ENCODE assay signal across 8 mouse cellular contexts in the genomic region with DNA sequence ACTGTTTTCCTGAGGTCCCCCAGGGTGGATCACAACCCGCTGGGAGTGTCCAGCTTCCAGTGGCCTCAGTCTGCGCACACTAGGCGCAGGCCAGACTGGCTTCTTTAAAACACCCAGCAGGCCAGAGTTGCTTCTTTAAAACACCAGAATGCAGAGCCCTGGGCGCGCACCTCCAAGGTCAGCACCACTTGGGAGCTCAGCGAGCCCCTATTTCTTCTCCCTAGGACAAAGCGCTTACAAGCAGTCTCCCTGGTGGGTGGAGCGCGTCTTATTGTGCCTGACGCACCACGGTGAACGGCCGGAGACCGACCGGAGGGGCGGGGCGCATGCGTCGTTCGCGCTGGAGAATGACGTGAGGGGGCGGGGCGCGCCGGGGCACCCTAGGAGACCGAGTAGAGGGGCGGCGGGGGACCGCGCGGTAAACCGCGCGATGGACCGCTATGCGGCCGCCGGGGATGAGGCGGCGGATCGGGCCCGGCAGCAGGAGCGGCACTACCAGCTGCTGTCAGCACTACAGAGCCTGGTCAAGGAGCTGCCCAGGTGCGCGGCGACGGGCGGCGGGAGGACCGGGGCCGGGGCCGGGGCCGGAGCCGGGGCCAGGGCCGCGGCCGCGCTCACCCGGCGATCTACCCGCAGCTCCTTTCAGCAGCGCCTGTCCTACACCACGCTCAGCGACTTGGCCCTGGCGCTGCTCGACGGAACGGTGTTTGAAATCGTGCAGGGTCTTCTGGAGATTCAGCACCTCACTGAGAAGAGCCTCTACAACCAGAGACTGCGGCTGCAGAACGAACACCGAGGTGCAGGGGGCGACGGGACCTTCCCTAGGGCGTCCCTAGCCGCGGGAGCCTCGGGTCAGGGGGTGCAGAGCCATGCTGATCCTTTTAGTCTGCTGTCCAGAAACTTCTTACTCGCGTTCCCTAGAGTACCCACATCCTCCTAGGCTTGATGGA. TPM values are rescaled to one million over a fixed set of nuclear protein-coding genes. Genes with fewer than 3 reads are reported as not detected.
DNase-seq lines count a peak whose midpoint lies in the region; ATAC-seq and TF ChIP-seq lines count a peak whose summit lies in the region.

No protein-coding gene starts in this region.

- peaks cover 15% of the 10 kb centered on the region for H3K36me3 ChIP-seq in forebrain, postnatal 0 days (ENCODE audit: insufficient read depth)
- peaks cover 26% of the 10 kb centered on the region for H3K36me3 ChIP-seq in lung, embryonic 14.5 days (ENCODE audit: insufficient read depth)

- peak overlapping the region; percentile 93 for H3K9ac ChIP-seq in forebrain, postnatal 0 days
- peak overlapping the region; percentile 84 for H3K9ac ChIP-seq in lung, embryonic 14.5 days

- H3K9me3 ChIP-seq in forebrain, postnatal 0 days (ENCODE audit: low read length) = no peaks in the 10 kb centered on the region
- H3K9me3 ChIP-seq in lung, embryonic 14.5 days (ENCODE audit: low read depth, low read length) = no peaks in the 10 kb centered on the region

- WGBS in cerebellum, adult 2 months = 1% methylated on average over 65 of the region's 81 CpGs
- WGBS in forebrain, postnatal 0 days = under 1% methylated on average over 76 of the region's 81 CpGs
- WGBS in lung, embryonic 14.5 days = under 1% methylated on average over 75 of the region's 81 CpGs

- peak overlapping the region; percentile 59 for H3K4me2 ChIP-seq in forebrain, postnatal 0 days (ENCODE audit: low read depth)
- H3K4me2 ChIP-seq in lung, embryonic 14.5 days = peak overlapping the region; percentile 81

- peaks cover 18% of the 10 kb centered on the region for H3K4me1 ChIP-seq in cerebellum, adult 2 months (ENCODE audit: control insufficient read depth, insufficient read depth, low read length)
- peaks cover 9% of the 10 kb centered on the region for H3K4me1 ChIP-seq in forebrain, postnatal 0 days (ENCODE audit: insufficient read depth)
- peaks cover 4% of the 10 kb centered on the region; the same call in 1 of the 2 replicates for H3K4me1 ChIP-seq in lung, embryonic 14.5 days (ENCODE audit: insufficient read depth)

- peak overlapping the region; percentile 69 for H3K4me3 ChIP-seq in cerebellum, adult 2 months (replicated peaks; ENCODE audit: insufficient read depth, low read depth, low read length)
- H3K4me3 ChIP-seq in forebrain, postnatal 0 days (ENCODE audit: low read depth, low read length) = peak overlapping the region; percentile 94
- peak overlapping the region; percentile 92 for H3K4me3 ChIP-seq in lung, embryonic 14.5 days (ENCODE audit: low read depth, low read length)

- H3K27ac ChIP-seq in cerebellum, adult 2 months (ENCODE audit: insufficient read depth, low read length) = peak overlapping the region; percentile 85
- peak overlapping the region; percentile 89 for H3K27ac ChIP-seq in forebrain, postnatal 0 days (ENCODE audit: low read depth, low read length)
- peak overlapping the region; percentile 81 for H3K27ac ChIP-seq in lung, embryonic 14.5 days (ENCODE audit: low read depth)

- peak; percentile 94 for TF ChIP-seq POLR2A in cerebellum, adult 2 months (IDR thresholded peaks at IDR 0.05; ENCODE audit: borderline replicate concordance, insufficient read depth, low read length)

- peak; percentile 79 for DNase-seq in MEL-GATA-1-ER (ENCODE audit: extremely low read depth, low read depth)
- DNase-seq in cerebellum, adult 2 months = peak; percentile 93 to 94
- DNase-seq in forebrain, postnatal 0 days = peak; percentile 97
- peak; percentile 96 for DNase-seq in heart, postnatal 4 days
- DNase-seq in layer of hippocampus, adult 8-10 months (ENCODE audit: low spot score in 2 of 2) = peak; percentile 86 to 88
- peak; percentile 96 for DNase-seq in lung, embryonic 14.5 days
- DNase-seq in testis, postnatal 14 days (ENCODE audit: low spot score) = peak; percentile 91

- no peaks in the 10 kb centered on the region for H3K27me3 ChIP-seq in cerebellum, adult 2 months (ENCODE audit: control insufficient read depth, insufficient read depth, low read length)
- H3K27me3 ChIP-seq in forebrain, postnatal 0 days (ENCODE audit: insufficient read depth, low read length) = no peaks in the 10 kb centered on the region
- no peaks in the 10 kb centered on the region for H3K27me3 ChIP-seq in lung, embryonic 14.5 days (ENCODE audit: insufficient read depth, low read length)

- no peak for TF ChIP-seq CTCF in cerebellum, adult 2 months (IDR thresholded peaks at IDR 0.05; ENCODE audit: borderline replicate concordance, insufficient read depth, low read depth, low read length)
- no peak; the same call in none of the 2 replicates for TF ChIP-seq CTCF in forebrain, postnatal 0 days (IDR thresholded peaks at IDR 0.05; ENCODE audit: low read depth)
- no peak for TF ChIP-seq CTCF in lung, embryonic 14.5 days (IDR thresholded peaks at IDR 0.05; ENCODE audit: low read depth)

- peak; percentile 99 for ATAC-seq in forebrain, postnatal 0 days
- peak; percentile 99 for ATAC-seq in lung, embryonic 14.5 days (ENCODE audit: insufficient read depth)
- ATAC-seq in neutrophil, adult 5-6 weeks (ENCODE audit: extremely low read depth, insufficient number of reproducible peaks, low FRiP score, poor library complexity, severe bottlenecking) = peak; percentile 85

RNA-seq across cellular contexts. Expression of gene Dgcr6, which starts 13.7 kb away (rescaled TPM):
- polyA plus RNA-seq in cerebellum, adult 2 months (2012; rRNA removed) = 102 and 104 TPM in 2 replicates
- 64.2 and 66.9 TPM in 2 replicates for total RNA-seq in forebrain, postnatal 0 days (2014; rRNA removed)
- 171 and 177 TPM in 2 replicates for polyA plus RNA-seq in forebrain, postnatal 0 days (2015; fragmentation: Nextera tagmentation; extraction: Ambion mirVana)
- total RNA-seq in heart, postnatal 4 days (2021) = 10 to 100 TPM; 42.4 to 48.6 TPM
- total RNA-seq in layer of hippocampus, adult 8-10 months (2022) = 10 to 100 TPM; 72.9 to 89.1 (median 76.9) TPM
- polyA plus RNA-seq in lung, embryonic 14.5 days (2014; fragmentation: Nextera tagmentation; extraction: Ambion mirVana) = 93.8 and 97.3 TPM in 2 replicates
- total RNA-seq in neutrophil, adult 5-6 weeks (2017) = 5.1 and 5.2 TPM in 2 replicates

RNA-seq across cellular contexts. Expression of gene Prodh, which starts 23.7 kb away (rescaled TPM):
- polyA plus RNA-seq in cerebellum, adult 2 months (2012; rRNA removed) = 45.1 and 55.8 TPM in 2 replicates
- total RNA-seq in forebrain, postnatal 0 days (2014; rRNA removed) = 4.4 and 8.4 TPM in 2 replicates
- polyA plus RNA-seq in forebrain, postnatal 0 days (2015; fragmentation: Nextera tagmentation; extraction: Ambion mirVana) = 4.0 and 4.9 TPM in 2 replicates
- 1 to 10 TPM; 5.3 to 6.0 TPM for total RNA-seq in heart, postnatal 4 days (2021)
- total RNA-seq in layer of hippocampus, adult 8-10 months (2022) = 10 to 100 TPM; 39.8 to 45.6 (median 40.5) TPM
- polyA plus RNA-seq in lung, embryonic 14.5 days (2014; fragmentation: Nextera tagmentation; extraction: Ambion mirVana) = 14.8 and 17.5 TPM in 2 replicates
- total RNA-seq in neutrophil, adult 5-6 weeks (2017) = 0.98 and 3.8 TPM in 2 replicates

Comparison
In these comparisons a context has a peak if more than half of its experiments do, and no peak if none do; other contexts are left out.
1. Peak in every context shown above with its lines: DNase-seq, ATAC-seq, H3K4me3 ChIP-seq and H3K27ac ChIP-seq.